Mouse (Mus musculus) E14TG2a.4 (cell line): ENCODE data around the gene Brd4.

Experiments
- CTCF ChIP-seq: conservative IDR thresholded peaks from 2 replicates; pipeline ENCODE4 v1.5.1; 2014; ENCODE audit warnings: low read length
- NANOG ChIP-seq: IDR thresholded peaks from 2 replicates; pipeline ENCODE4 v1.6.1; 2014; ENCODE audit warnings: borderline replicate concordance, low read length, mixed read lengths
- POU5F1 ChIP-seq: IDR thresholded peaks from 2 replicates; pipeline ENCODE4 v1.6.1; 2014; ENCODE audit warnings: low read length, borderline replicate concordance

DNA sequence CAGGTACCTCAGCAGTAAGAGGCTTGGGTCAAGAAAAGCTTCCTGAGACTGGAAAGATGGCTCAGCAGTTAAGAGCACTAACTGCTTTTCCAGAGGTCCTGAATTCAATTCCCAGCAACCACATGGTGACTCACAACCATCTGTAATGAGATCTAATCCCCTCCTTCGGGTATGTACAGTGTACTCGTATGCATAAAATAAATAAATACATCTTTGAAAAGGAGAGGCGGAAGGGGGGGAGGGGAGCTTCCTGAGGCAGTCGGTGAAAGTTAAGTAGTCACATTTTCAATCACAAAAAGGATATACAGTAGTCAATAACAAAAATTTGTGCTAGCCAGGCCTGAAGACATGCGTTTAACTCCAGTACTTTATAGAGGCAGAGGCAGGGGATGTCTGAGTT is 38.4 kb downstream of the Brd4 start:
- TF ChIP-seq CTCF = no peak
- TF ChIP-seq POU5F1 = no peak
- no peak for TF ChIP-seq NANOG
